Mouse (Mus musculus): Measurements from ENCODE around the gene Scgb1c1. TPM values are rescaled to one million over a fixed set of nuclear protein-coding genes. Genes with fewer than 3 reads are reported as not detected.

Scgb1c1 gene
- total and polyA plus RNA-seq, 3 experiments, result not detected

GRCm38 (mm10) chr7:140802629-140803028, 42.7 kb upstream of the Scgb1c1 start:
- H3K36me3 ChIP-seq (replicated peaks in 1 of 2; ENCODE audit: control insufficient read depth in 1 of 2, insufficient read depth in 1 of 2, low read length in 1 of 2), result no peaks in the 10 kb centered on the region
- no peak overlapping the region for H3K4me3 ChIP-seq (replicated peaks in 1 of 3; ENCODE audit: low read depth in 2 of 3, low read length in 2 of 3, poor library complexity in 1 of 3)
- H3K9ac ChIP-seq (ENCODE audit: insufficient read depth, low read depth), result no peak overlapping the region
- no peak for DNase-seq (ENCODE audit: extremely low read depth)
- in situ Hi-C loops (cut with MboI; ENCODE audit: low pct_ligation_motif_present, low pct_unique_long_range_greater_than_20kb, low sequenced_read_pairs) (no loop called here), dilution Hi-C loops (cut with MboI; ENCODE audit: extremely low pct_ligation_motif_present, extremely low pct_unique_long_range_greater_than_20kb, low sequenced_read_pairs) (no loop called here)
- no peaks in the 10 kb centered on the region for H3K79me2 ChIP-seq (replicated peaks; ENCODE audit: control insufficient read depth, extremely low read depth, insufficient read depth, poor library complexity, severe bottlenecking)
- TF ChIP-seq MAZ (IDR thresholded peaks at IDR 0.05; ENCODE audit: low read depth, low read length) (no peak), USF2 (conservative IDR thresholded peaks at IDR 0.05; ENCODE audit: low read depth, low read length) (no peak), MXI1 (IDR thresholded peaks at IDR 0.05; ENCODE audit: low read depth, low read length) (no peak), ZMIZ1 (IDR thresholded peaks at IDR 0.05; ENCODE audit: low read depth, low read length) (no peak)
- no peak overlapping the region for H3K4me2 ChIP-seq (ENCODE audit: insufficient read depth, low read depth, poor library complexity, severe bottlenecking)
- peaks cover 95% of the 10 kb centered on the region for H3K27me3 ChIP-seq (replicated peaks)
- H3K4me1 ChIP-seq (ENCODE audit: control insufficient read depth in 1 of 2, insufficient read depth in 2 of 2), result no peaks in the 10 kb centered on the region
- no peak overlapping the region for H3K27ac ChIP-seq (ENCODE audit: insufficient read depth, low read depth)
- no peaks in the 10 kb centered on the region for H3K9me3 ChIP-seq (replicated peaks; ENCODE audit: low read length)

- H3K4me1 ChIP-seq (ENCODE audit: control insufficient read depth in 1 of 2, insufficient read depth in 2 of 2), result no peaks in the 10 kb centered on the region
- no peaks in the 10 kb centered on the region for H3K9me3 ChIP-seq (replicated peaks; ENCODE audit: low read length)
- no peak overlapping the region for H3K9ac ChIP-seq (ENCODE audit: insufficient read depth, low read depth)
- no peak overlapping the region for H3K4me3 ChIP-seq (replicated peaks in 1 of 3; ENCODE audit: low read depth in 2 of 3, low read length in 2 of 3, poor library complexity in 1 of 3)
- peak; percentile 61 for DNase-seq (ENCODE audit: extremely low read depth)
- no peak for TF ChIP-seq ZC3H11A (IDR thresholded peaks at IDR 0.05; ENCODE audit: low read depth, low read length)
- peak; percentile 56 for TF ChIP-seq SMC3 (IDR thresholded peaks at IDR 0.05; ENCODE audit: low read depth, low read length)
- TF ChIP-seq CTCF (conservative IDR thresholded peaks at IDR 0.05 in 1 of 2, IDR thresholded peaks at IDR 0.05 in 1 of 2; ENCODE audit: low read depth in 2 of 2, low read length in 2 of 2), result peak; percentile 57 to 98
- TF ChIP-seq RAD21 (IDR thresholded peaks at IDR 0.05; ENCODE audit: low read depth, low read length), result peak; percentile 72
- in situ Hi-C loops (cut with MboI; ENCODE audit: low pct_ligation_motif_present, low pct_unique_long_range_greater_than_20kb, low sequenced_read_pairs), result no loop called here
- H3K27me3 ChIP-seq (replicated peaks), result peaks cover 78% of the 10 kb centered on the region
- no peak overlapping the region for H3K4me2 ChIP-seq (ENCODE audit: insufficient read depth, low read depth, poor library complexity, severe bottlenecking)
- H3K79me2 ChIP-seq (replicated peaks; ENCODE audit: control insufficient read depth, extremely low read depth, insufficient read depth, poor library complexity, severe bottlenecking), result no peaks in the 10 kb centered on the region
- H3K27ac ChIP-seq (ENCODE audit: insufficient read depth, low read depth), result no peak overlapping the region
- dilution Hi-C loops (cut with MboI; ENCODE audit: extremely low pct_ligation_motif_present, extremely low pct_unique_long_range_greater_than_20kb, low sequenced_read_pairs), result no loop called here
- H3K36me3 ChIP-seq (replicated peaks in 1 of 2; ENCODE audit: control insufficient read depth in 1 of 2, insufficient read depth in 1 of 2, low read length in 1 of 2), result no peaks in the 10 kb centered on the region
Observed at GRCm38 (mm10) chr7:140805704-140806103, 39.6 kb upstream of the Scgb1c1 start.

DNA sequence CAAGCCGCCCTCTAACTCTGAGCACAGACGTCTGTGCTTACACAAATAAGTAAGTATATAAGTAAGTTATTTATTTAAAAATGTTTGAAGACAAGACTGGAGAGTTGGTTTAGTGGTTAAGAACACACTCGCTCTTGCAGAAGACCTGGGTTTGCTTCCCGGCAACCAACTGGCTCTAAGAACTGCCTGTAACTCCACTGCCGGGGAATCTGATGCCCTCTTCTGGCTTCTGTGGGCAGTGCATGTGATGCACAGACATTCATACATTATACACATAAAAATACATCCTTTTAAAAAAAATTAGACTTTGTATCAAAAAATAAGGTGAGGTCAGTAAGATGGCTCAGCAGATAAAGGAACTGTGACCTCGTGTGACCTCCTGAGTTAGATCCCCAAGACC, 34.9 kb upstream of the Scgb1c1 start:
- in situ Hi-C loops (cut with MboI; ENCODE audit: low pct_ligation_motif_present, low pct_unique_long_range_greater_than_20kb, low sequenced_read_pairs), result no loop called here
- TF ChIP-seq CHD2 (IDR thresholded peaks at IDR 0.05; ENCODE audit: low read length) (no peak), HCFC1 (IDR thresholded peaks at IDR 0.05; ENCODE audit: low read depth, low read length) (no peak), UBTF (IDR thresholded peaks at IDR 0.05; ENCODE audit: low read depth, low read length) (no peak), JUN (IDR thresholded peaks at IDR 0.05; ENCODE audit: insufficient read depth, low read depth, low read length) (no peak), USF1 (IDR thresholded peaks at IDR 0.05; ENCODE audit: low read depth, low read length) (no peak), KAT2A (IDR thresholded peaks at IDR 0.05; ENCODE audit: insufficient replicate concordance, low read length) (no peak), CTCF (conservative IDR thresholded peaks at IDR 0.05 in 1 of 2, IDR thresholded peaks at IDR 0.05 in 1 of 2; ENCODE audit: low read depth in 2 of 2, low read length in 2 of 2) (peak in 1 of 2 experiments; percentile 45; a peak in 2 of 4 replicates), E2F4 (IDR thresholded peaks at IDR 0.05; ENCODE audit: insufficient replicate concordance, low read depth, low read length) (no peak), TCF12 (IDR thresholded peaks at IDR 0.05; ENCODE audit: low read depth, low read length) (no peak), MEF2A (IDR thresholded peaks at IDR 0.05; ENCODE audit: borderline replicate concordance, low read depth, low read length) (no peak), BHLHE40 (IDR thresholded peaks at IDR 0.05; ENCODE audit: low read depth, low read length) (no peak), IRF4 (IDR thresholded peaks at IDR 0.05; ENCODE audit: low read depth, low read length) (no peak), USF2 (conservative IDR thresholded peaks at IDR 0.05; ENCODE audit: low read depth, low read length) (no peak), SMC3 (IDR thresholded peaks at IDR 0.05; ENCODE audit: low read depth, low read length) (peak; percentile 18; the same call in 1 of the 2 replicates), ZMIZ1 (IDR thresholded peaks at IDR 0.05; ENCODE audit: low read depth, low read length) (no peak), MYC (IDR thresholded peaks at IDR 0.05; ENCODE audit: low read depth, low read length) (no peak), RAD21 (IDR thresholded peaks at IDR 0.05; ENCODE audit: low read depth, low read length) (peak; percentile 2), NELFE (IDR thresholded peaks at IDR 0.05; ENCODE audit: low read depth, low read length) (no peak), ZKSCAN1 (IDR thresholded peaks at IDR 0.05; ENCODE audit: borderline replicate concordance, low read depth, low read length) (no peak), ZC3H11A (IDR thresholded peaks at IDR 0.05; ENCODE audit: low read depth, low read length) (no peak)

More for the DNA sequence above, 34.9 kb upstream of the Scgb1c1 start:
- Histone ChIP-seq H3K27ac (ENCODE audit: insufficient read depth, low read depth) (no peak overlapping the region), H3K9me3 (replicated peaks; ENCODE audit: low read length) (peaks cover 3% of the 10 kb centered on the region), H3K4me3 (replicated peaks in 1 of 3; ENCODE audit: low read depth in 2 of 3, low read length in 2 of 3, poor library complexity in 1 of 3) (no peak overlapping the region), H3K9ac (ENCODE audit: insufficient read depth, low read depth) (no peak overlapping the region), H3K27me3 (replicated peaks) (peaks cover 72% of the 10 kb centered on the region), H3K4me2 (ENCODE audit: insufficient read depth, low read depth, poor library complexity, severe bottlenecking) (no peak overlapping the region), H3K79me2 (replicated peaks; ENCODE audit: control insufficient read depth, extremely low read depth, insufficient read depth, poor library complexity, severe bottlenecking) (no peaks in the 10 kb centered on the region), H3K36me3 (replicated peaks in 1 of 2; ENCODE audit: control insufficient read depth in 1 of 2, insufficient read depth in 1 of 2, low read length in 1 of 2) (no peaks in the 10 kb centered on the region), H3K4me1 (ENCODE audit: control insufficient read depth in 1 of 2, insufficient read depth in 2 of 2) (no peaks in the 10 kb centered on the region)
- DNase-seq (ENCODE audit: extremely low read depth), result peak; percentile 12
- dilution Hi-C loops (cut with MboI; ENCODE audit: extremely low pct_ligation_motif_present, extremely low pct_unique_long_range_greater_than_20kb, low sequenced_read_pairs), result no loop called here
